Mouse (Mus musculus): Measurements from ENCODE around the gene Tmem165. TPM values are rescaled to one million over a fixed set of nuclear protein-coding genes. Genes with fewer than 3 reads are reported as not detected.
A peak's percentile ranks its signal among the peaks of the same experiment; 100 is the strongest.

Gene Tmem165
- polyA plus RNA-seq, 1 experiment from 2014 or later, result 79.7 TPM

- Histone ChIP-seq H3K36me3 (peaks cover 49% of the 10 kb centered on the region), H3K4me1 (no peaks in the 10 kb centered on the region), H3K27ac (no peak overlapping the region), H3K9me3 (replicated peaks) (no peaks in the 10 kb centered on the region), H3K27me3 (ENCODE audit: low read depth, poor library complexity, severe bottlenecking) (no peaks in the 10 kb centered on the region), H3K4me3 (no peak overlapping the region)
- DNase-seq (ENCODE audit: low spot score), result no peak
- 92% methylated on average over 11 of the region's 11 CpGs for WGBS
Observed at GRCm38 (mm10) chr5:76153430-76153829, 30.2 kb upstream of the Tmem165 start.

- no peaks in the 10 kb centered on the region for H3K4me1 ChIP-seq
- H3K36me3 ChIP-seq, result peaks cover 46% of the 10 kb centered on the region
- H3K4me3 ChIP-seq, result no peak overlapping the region
- no peaks in the 10 kb centered on the region for H3K27me3 ChIP-seq (ENCODE audit: low read depth, poor library complexity, severe bottlenecking)
- DNase-seq (ENCODE audit: low spot score), result no peak
- H3K27ac ChIP-seq, result no peak overlapping the region
- no peaks in the 10 kb centered on the region for H3K9me3 ChIP-seq (replicated peaks)
- 95% methylated on average over 21 of the region's 21 CpGs for WGBS
Observed at GRCm38 (mm10) chr5:76154434-76155165, 29.1 kb upstream of the Tmem165 start.

- Histone ChIP-seq H3K9me3 (replicated peaks) (no peaks in the 10 kb centered on the region), H3K27me3 (ENCODE audit: low read depth, poor library complexity, severe bottlenecking) (no peaks in the 10 kb centered on the region), H3K4me1 (no peaks in the 10 kb centered on the region), H3K36me3 (peaks cover 15% of the 10 kb centered on the region), H3K4me3 (no peak overlapping the region), H3K27ac (no peak overlapping the region)
- DNase-seq (ENCODE audit: low spot score), result no peak
- WGBS, result 87% methylated on average over 6 of the region's 6 CpGs
Observed at GRCm38 (mm10) chr5:76159555-76159954, 24.1 kb upstream of the Tmem165 start.

GRCm38 (mm10) chr5:76160086-76160485 is 23.6 kb upstream of the Tmem165 start:
- H3K36me3 ChIP-seq, result peaks cover 11% of the 10 kb centered on the region
- no peaks in the 10 kb centered on the region for H3K4me1 ChIP-seq
- DNase-seq (ENCODE audit: low spot score), result no peak
- H3K27ac ChIP-seq, result no peak overlapping the region
- no peaks in the 10 kb centered on the region for H3K9me3 ChIP-seq (replicated peaks)
- H3K4me3 ChIP-seq, result no peak overlapping the region
- H3K27me3 ChIP-seq (ENCODE audit: low read depth, poor library complexity, severe bottlenecking), result no peaks in the 10 kb centered on the region
- 62% methylated on average over 3 of the region's 3 CpGs for WGBS

GRCm38 (mm10) chr5:76161491-76161890 is 22.2 kb upstream of the Tmem165 start:
- WGBS, result 91% methylated on average over 6 of the region's 6 CpGs
- H3K4me3 ChIP-seq, result no peak overlapping the region
- H3K9me3 ChIP-seq (replicated peaks), result no peaks in the 10 kb centered on the region
- no peak for DNase-seq (ENCODE audit: low spot score)
- H3K27ac ChIP-seq, result no peak overlapping the region
- H3K4me1 ChIP-seq, result no peaks in the 10 kb centered on the region
- no peaks in the 10 kb centered on the region for H3K36me3 ChIP-seq
- H3K27me3 ChIP-seq (ENCODE audit: low read depth, poor library complexity, severe bottlenecking), result no peaks in the 10 kb centered on the region

- no peaks in the 10 kb centered on the region for H3K36me3 ChIP-seq
- no peaks in the 10 kb centered on the region for H3K9me3 ChIP-seq (replicated peaks)
- WGBS, result 81% methylated on average over 5 of the region's 5 CpGs
- H3K27me3 ChIP-seq (ENCODE audit: low read depth, poor library complexity, severe bottlenecking), result no peaks in the 10 kb centered on the region
- no peaks in the 10 kb centered on the region for H3K4me1 ChIP-seq
- no peak for DNase-seq (ENCODE audit: low spot score)
- H3K4me3 ChIP-seq, result no peak overlapping the region
- no peak overlapping the region for H3K27ac ChIP-seq
Observed at GRCm38 (mm10) chr5:76162926-76163325, 20.8 kb upstream of the Tmem165 start.

- Histone ChIP-seq H3K36me3 (no peaks in the 10 kb centered on the region), H3K4me1 (no peaks in the 10 kb centered on the region), H3K27me3 (ENCODE audit: low read depth, poor library complexity, severe bottlenecking) (no peaks in the 10 kb centered on the region), H3K27ac (no peak overlapping the region), H3K9me3 (replicated peaks) (no peaks in the 10 kb centered on the region), H3K4me3 (no peak overlapping the region)
- WGBS, result 61% methylated on average over 4 of the region's 4 CpGs
- no peak for DNase-seq (ENCODE audit: low spot score)
Observed at GRCm38 (mm10) chr5:76163828-76164390, 19.8 kb upstream of the Tmem165 start.

- WGBS, result 81% methylated on average over 7 of the region's 7 CpGs
Observed at GRCm38 (mm10) chr5:76164827-76165226, 18.9 kb upstream of the Tmem165 start.

GRCm38 (mm10) chr5:76170522-76170921 is 13.2 kb upstream of the Tmem165 start:
- H3K36me3 ChIP-seq, result no peaks in the 10 kb centered on the region
- H3K4me1 ChIP-seq, result no peaks in the 10 kb centered on the region
- no peak overlapping the region for H3K4me3 ChIP-seq
- 82% methylated on average over 4 of the region's 4 CpGs for WGBS
- no peaks in the 10 kb centered on the region for H3K27me3 ChIP-seq (ENCODE audit: low read depth, poor library complexity, severe bottlenecking)
- H3K27ac ChIP-seq, result no peak overlapping the region
- no peak for DNase-seq (ENCODE audit: low spot score)
- no peaks in the 10 kb centered on the region for H3K9me3 ChIP-seq (replicated peaks)

More at GRCm38 (mm10) chr5:76164827-76165226, 18.9 kb upstream of the Tmem165 start:
- Histone ChIP-seq H3K27ac (no peak overlapping the region), H3K36me3 (no peaks in the 10 kb centered on the region), H3K9me3 (replicated peaks) (no peaks in the 10 kb centered on the region), H3K4me1 (no peaks in the 10 kb centered on the region), H3K27me3 (ENCODE audit: low read depth, poor library complexity, severe bottlenecking) (no peaks in the 10 kb centered on the region), H3K4me3 (no peak overlapping the region)
- no peak for DNase-seq (ENCODE audit: low spot score)

- no peak for DNase-seq (ENCODE audit: low spot score)
- Histone ChIP-seq H3K27ac (no peak overlapping the region), H3K27me3 (ENCODE audit: low read depth, poor library complexity, severe bottlenecking) (no peaks in the 10 kb centered on the region), H3K36me3 (no peaks in the 10 kb centered on the region), H3K4me3 (no peak overlapping the region), H3K9me3 (replicated peaks) (no peaks in the 10 kb centered on the region), H3K4me1 (no peaks in the 10 kb centered on the region)
Observed at GRCm38 (mm10) chr5:76171039-76171438, 12.6 kb upstream of the Tmem165 start.

- Histone ChIP-seq H3K4me1 (peaks cover 8% of the 10 kb centered on the region), H3K27me3 (ENCODE audit: low read depth, poor library complexity, severe bottlenecking) (no peaks in the 10 kb centered on the region), H3K9me3 (replicated peaks) (no peaks in the 10 kb centered on the region), H3K27ac (no peak overlapping the region), H3K4me3 (no peak overlapping the region), H3K36me3 (no peaks in the 10 kb centered on the region)
- 91% methylated on average over 4 of the region's 4 CpGs for WGBS
- no peak for DNase-seq (ENCODE audit: low spot score)
Observed at GRCm38 (mm10) chr5:76175051-76175450, 8.6 kb upstream of the Tmem165 start.

GRCm38 (mm10) chr5:76176411-76176810 is 7.3 kb upstream of the Tmem165 start:
- DNase-seq (ENCODE audit: low spot score), result no peak
- no peak overlapping the region for H3K4me3 ChIP-seq
- H3K36me3 ChIP-seq, result no peaks in the 10 kb centered on the region
- no peaks in the 10 kb centered on the region for H3K27me3 ChIP-seq (ENCODE audit: low read depth, poor library complexity, severe bottlenecking)
- H3K27ac ChIP-seq, result 0 out of 2 replicates have a peak overlapping the region, but pooled peaks have one; percentile 20
- H3K4me1 ChIP-seq, result peaks cover 8% of the 10 kb centered on the region
- H3K9me3 ChIP-seq (replicated peaks), result no peaks in the 10 kb centered on the region
- WGBS, result 45% methylated on average over 3 of the region's 3 CpGs

GRCm38 (mm10) chr5:76176841-76177240 is 6.8 kb upstream of the Tmem165 start:
- Histone ChIP-seq H3K27me3 (ENCODE audit: low read depth, poor library complexity, severe bottlenecking) (no peaks in the 10 kb centered on the region), H3K9me3 (replicated peaks) (no peaks in the 10 kb centered on the region), H3K4me1 (peaks cover 8% of the 10 kb centered on the region), H3K36me3 (no peaks in the 10 kb centered on the region), H3K27ac (0 out of 2 replicates have a peak overlapping the region, but pooled peaks have one; percentile 20), H3K4me3 (no peak overlapping the region)
- DNase-seq (ENCODE audit: low spot score), result no peak
- WGBS, result 79% methylated on average over 11 of the region's 11 CpGs

Measured in limb, embryonic 10.5 days (tissue).